Mouse (Mus musculus) intestine, embryonic 16.5 days (tissue): ENCODE measurements around the gene Mob4. TPM values are rescaled to one million over a fixed set of nuclear protein-coding genes. Genes with fewer than 3 reads are reported as not detected.
"Not testable (repeated sequence)": the region's sequence is repeated elsewhere in the genome, so short reads cannot be mapped to it uniquely, and the experiment has no call there.

Experiments used
- ATAC-seq: fragments of 200-750 bp; cut with Nextera tagmentation; 2 replicates; pipeline ENCODE4 v1.8.0; 2017; ENCODE audit warnings: moderate TSS enrichment, moderate library complexity
- H3K27ac ChIP-seq: fragments of 300-500 bp; sonication (generic); 2 replicates; pipeline ENCODE4 v1.5.1; 2014; ENCODE audit warnings: mild to moderate bottlenecking, low read length
- H3K27me3 ChIP-seq: fragments of 300-500 bp; sonication (generic); replicated peaks from 2 replicates; pipeline ENCODE4 v1.6.1; 2014; ENCODE audit warnings: low read length, control low read depth, mixed read lengths; ENCODE audit not compliant: control insufficient read depth, insufficient read depth
- H3K36me3 ChIP-seq: fragments of 300-500 bp; sonication (generic); 2 replicates; pipeline ENCODE4 v1.6.1; 2014; ENCODE audit warnings: low read length, control low read depth; ENCODE audit not compliant: control insufficient read depth, insufficient read depth
- H3K4me1 ChIP-seq: fragments of 300-500 bp; sonication (generic); 2 replicates; pipeline ENCODE4 v1.6.1; 2014; ENCODE audit warnings: low read length, control low read depth, mixed read lengths; ENCODE audit not compliant: control insufficient read depth, insufficient read depth
- H3K4me2 ChIP-seq: fragments of 300-500 bp; sonication (generic); 2 replicates; pipeline ENCODE4 v1.6.1; 2014; ENCODE audit warnings: low read depth, low read length, control low read depth
- H3K4me3 ChIP-seq: fragments of 300-500 bp; sonication (generic); 2 replicates; pipeline ENCODE4 v1.5.1; 2014; ENCODE audit warnings: mild to moderate bottlenecking, low read length
- H3K9ac ChIP-seq: fragments of 300-500 bp; sonication (generic); 2 replicates; pipeline ENCODE4 v1.6.1; 2014; ENCODE audit warnings: low read depth, low read length
- H3K9me3 ChIP-seq: fragments of 300-500 bp; sonication (generic); 2 replicates; pipeline ENCODE4 v1.6.1; 2016; ENCODE audit warnings: low read length, control low read depth; ENCODE audit not compliant: control insufficient read depth
- WGBS: fragments of 180-500 bp; shearing (Covaris S2); extraction: QIAGEN DNeasy Blood & Tissue Kit; methylation state at CpG from one replicate; pipeline ENCODE4 v1.1.7; 2014; 5-methylcytosine and 5-hydroxymethylcytosine counted together
- polyA plus RNA-seq: library from polyadenylated mRNA; unstranded; fragments of >200 nt; fragmentation: Nextera tagmentation; extraction: Ambion mirVana; gene quantifications from 2 replicates; pipeline ENCODE4 v1.2.1, GENCODE M21; 2015

The Mob4 gene
- polyA plus RNA-seq, 1 experiment from 2014 or later: 155 TPM

GRCm38 (mm10) chr1:55092056-55092455 is 39.0 kb upstream of the Mob4 start:
- no peak overlapping the region for H3K9ac ChIP-seq

GRCm38 (mm10) chr1:55092469-55092868 is 38.6 kb upstream of the Mob4 start:
- no peak for ATAC-seq
- Histone ChIP-seq H3K36me3 (no peaks in the 10 kb centered on the region), H3K4me2 (no peak overlapping the region), H3K27me3 (no peaks in the 10 kb centered on the region), H3K9ac (no peak overlapping the region), H3K4me3 (no peak overlapping the region), H3K27ac (no peak overlapping the region), H3K9me3 (no peaks in the 10 kb centered on the region), H3K4me1 (peaks cover 6% of the 10 kb centered on the region)
- 88% methylated on average over 1 of the region's 1 CpGs for WGBS

More at GRCm38 (mm10) chr1:55092056-55092455, 39.0 kb upstream of the Mob4 start:
- no peak overlapping the region for H3K4me3 ChIP-seq
- no peaks in the 10 kb centered on the region for H3K9me3 ChIP-seq
- ATAC-seq: no peak
- peaks cover 6% of the 10 kb centered on the region for H3K4me1 ChIP-seq
- H3K36me3 ChIP-seq: no peaks in the 10 kb centered on the region
- H3K4me2 ChIP-seq: no peak overlapping the region
- H3K27ac ChIP-seq: no peak overlapping the region
- 94% methylated on average over 2 of the region's 2 CpGs for WGBS
- H3K27me3 ChIP-seq: no peaks in the 10 kb centered on the region

GRCm38 (mm10) chr1:55106919-55107585 is 24.0 kb upstream of the Mob4 start:
- Histone ChIP-seq H3K27me3 (no peaks in the 10 kb centered on the region), H3K27ac (no peak overlapping the region), H3K9ac (no peak overlapping the region), H3K4me1 (no peaks in the 10 kb centered on the region), H3K9me3 (no peaks in the 10 kb centered on the region), H3K4me2 (no peak overlapping the region), H3K4me3 (no peak overlapping the region), H3K36me3 (no peaks in the 10 kb centered on the region)
- WGBS: 79% methylated on average over 9 of the region's 9 CpGs
- ATAC-seq: no peak

DNA sequence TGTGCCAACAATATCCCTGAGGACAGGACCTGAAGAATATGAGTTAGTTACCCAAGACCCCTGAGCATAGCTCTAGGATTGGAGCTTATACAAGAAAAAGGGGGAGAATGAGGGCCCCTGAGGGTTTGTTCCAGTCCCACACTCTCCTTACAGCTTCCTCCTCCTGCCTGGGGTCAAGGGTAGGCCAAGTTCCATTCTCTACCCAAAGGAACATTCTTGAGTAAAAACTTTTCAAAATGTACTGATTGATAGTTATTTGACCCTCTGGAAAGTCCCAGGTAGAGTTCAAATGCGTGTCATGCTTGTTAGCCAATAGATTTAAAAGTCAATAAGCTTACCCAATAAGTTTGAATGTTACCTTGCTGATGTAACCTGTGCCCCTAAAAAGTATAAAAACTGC is 23.4 kb upstream of the Mob4 start:
- no peaks in the 10 kb centered on the region for H3K4me1 ChIP-seq
- H3K27ac ChIP-seq: no peak overlapping the region
- H3K36me3 ChIP-seq: no peaks in the 10 kb centered on the region
- no peak overlapping the region for H3K4me2 ChIP-seq
- no peak overlapping the region for H3K9ac ChIP-seq
- no peak for ATAC-seq
- no peaks in the 10 kb centered on the region for H3K9me3 ChIP-seq
- no peak overlapping the region for H3K4me3 ChIP-seq
- 91% methylated on average over 1 of the region's 1 CpGs for WGBS
- no peaks in the 10 kb centered on the region for H3K27me3 ChIP-seq

DNA sequence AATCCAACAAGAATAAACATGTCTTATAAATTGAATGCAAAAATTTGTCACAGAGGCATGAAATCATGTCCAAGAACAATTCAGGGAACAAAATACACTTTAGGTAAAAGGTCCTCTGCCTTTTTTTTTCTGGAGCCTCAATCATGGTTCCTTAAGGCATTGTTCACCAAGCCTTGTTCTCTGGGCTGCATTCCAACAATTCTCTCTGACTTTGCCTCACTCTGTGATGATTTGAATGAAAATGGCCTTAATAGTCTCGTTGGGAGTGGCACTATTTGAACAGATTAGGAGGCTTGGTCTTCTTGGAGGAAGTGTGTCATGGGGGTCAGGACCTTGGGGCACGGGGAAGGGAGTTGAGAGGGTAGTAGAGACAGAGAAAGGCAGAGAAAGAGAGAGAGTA is 22.6 kb upstream of the Mob4 start:
- no peaks in the 10 kb centered on the region for H3K36me3 ChIP-seq
- no peaks in the 10 kb centered on the region for H3K27me3 ChIP-seq
- WGBS: 50% methylated on average over 2 of the region's 2 CpGs
- no peaks in the 10 kb centered on the region for H3K4me1 ChIP-seq
- H3K27ac ChIP-seq: no peak overlapping the region
- H3K4me2 ChIP-seq: no peak overlapping the region
- no peak overlapping the region for H3K9ac ChIP-seq
- no peaks in the 10 kb centered on the region for H3K9me3 ChIP-seq
- no peak for ATAC-seq
- no peak overlapping the region for H3K4me3 ChIP-seq

DNA sequence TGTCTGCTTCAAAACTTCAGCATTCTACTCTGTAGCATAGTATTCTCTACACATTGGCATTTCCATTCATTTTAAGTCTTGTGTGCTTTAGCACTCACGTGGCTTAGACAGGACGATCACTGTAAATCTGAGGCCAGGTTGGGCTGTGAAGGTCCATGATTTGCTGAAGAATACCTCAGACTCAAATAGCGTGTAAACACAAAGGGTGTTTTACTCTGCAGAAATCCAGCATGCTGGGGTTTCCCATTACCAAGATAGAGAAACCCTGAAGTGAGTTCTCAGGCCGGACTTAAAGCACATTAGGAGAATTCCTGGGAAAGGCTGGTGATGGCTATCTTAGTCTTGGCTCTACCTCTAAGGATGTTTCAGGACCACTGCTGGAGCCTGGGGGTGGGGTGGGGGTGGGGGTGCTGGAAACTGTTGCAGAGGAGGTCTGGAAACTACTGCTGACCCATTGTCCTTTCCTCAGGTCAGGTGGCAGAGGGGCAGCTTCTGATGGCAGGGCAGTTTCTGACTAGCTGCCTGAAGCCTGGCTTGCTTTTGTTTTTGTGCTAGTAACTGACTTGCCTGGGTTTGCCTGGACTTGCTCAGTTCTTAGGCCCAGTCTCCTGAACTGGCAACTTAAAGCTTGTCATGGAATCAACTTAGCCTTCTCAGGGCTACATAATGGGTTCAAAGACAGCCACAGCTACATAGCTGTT is 21.8 kb upstream of the Mob4 start:
- no peak overlapping the region for H3K4me2 ChIP-seq
- ATAC-seq: no peak
- H3K27ac ChIP-seq: no peak overlapping the region
- H3K4me3 ChIP-seq: no peak overlapping the region
- H3K9me3 ChIP-seq: no peaks in the 10 kb centered on the region
- no peaks in the 10 kb centered on the region for H3K36me3 ChIP-seq
- H3K27me3 ChIP-seq: no peaks in the 10 kb centered on the region
- no peaks in the 10 kb centered on the region for H3K4me1 ChIP-seq
- no peak overlapping the region for H3K9ac ChIP-seq
- 87% methylated on average over 4 of the region's 4 CpGs for WGBS

DNA sequence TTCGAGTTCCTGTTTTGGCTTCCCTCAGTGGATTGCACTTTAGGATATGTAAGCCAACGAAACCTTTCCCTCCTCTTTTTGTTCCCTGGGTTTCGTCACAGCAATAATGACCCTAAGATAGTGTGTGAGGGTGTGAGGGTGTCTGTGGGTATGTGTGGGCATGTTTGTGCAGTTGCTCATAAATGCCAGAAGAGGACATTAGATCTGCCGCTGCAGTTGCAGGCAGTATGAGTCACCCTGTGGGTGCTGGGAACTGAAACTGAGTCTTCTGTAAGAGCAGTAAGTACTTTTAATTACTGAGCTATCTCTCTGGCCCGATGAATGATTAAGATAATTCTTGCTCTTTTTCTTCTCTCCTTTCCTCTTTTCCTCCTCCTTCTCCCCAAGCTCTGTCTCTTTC is 8.0 kb upstream of the Mob4 start:
- Histone ChIP-seq H3K27ac (no peak overlapping the region), H3K27me3 (no peaks in the 10 kb centered on the region), H3K36me3 (no peaks in the 10 kb centered on the region; the same call in 1 of the 2 replicates), H3K4me2 (no peak overlapping the region), H3K9ac (no peak overlapping the region), H3K4me1 (no peaks in the 10 kb centered on the region), H3K4me3 (no peak overlapping the region), H3K9me3 (0 out of 2 replicates have a peak, but pooled peaks cover 4% of the 10 kb centered on the region)
- 91% methylated on average over 5 of the region's 5 CpGs for WGBS
- ATAC-seq: no peak

GRCm38 (mm10) chr1:55123561-55123960 is 7.5 kb upstream of the Mob4 start:
- Histone ChIP-seq H3K4me1 (no peaks in the 10 kb centered on the region), H3K27ac (no peak overlapping the region), H3K4me3 (no peak overlapping the region), H3K36me3 (no peaks in the 10 kb centered on the region; the same call in 1 of the 2 replicates), H3K27me3 (no peaks in the 10 kb centered on the region), H3K4me2 (no peak overlapping the region), H3K9ac (no peak overlapping the region), H3K9me3 (0 out of 2 replicates have a peak, but pooled peaks cover 4% of the 10 kb centered on the region)
- no peak for ATAC-seq
- WGBS: 77% methylated on average over 2 of the region's 2 CpGs

DNA sequence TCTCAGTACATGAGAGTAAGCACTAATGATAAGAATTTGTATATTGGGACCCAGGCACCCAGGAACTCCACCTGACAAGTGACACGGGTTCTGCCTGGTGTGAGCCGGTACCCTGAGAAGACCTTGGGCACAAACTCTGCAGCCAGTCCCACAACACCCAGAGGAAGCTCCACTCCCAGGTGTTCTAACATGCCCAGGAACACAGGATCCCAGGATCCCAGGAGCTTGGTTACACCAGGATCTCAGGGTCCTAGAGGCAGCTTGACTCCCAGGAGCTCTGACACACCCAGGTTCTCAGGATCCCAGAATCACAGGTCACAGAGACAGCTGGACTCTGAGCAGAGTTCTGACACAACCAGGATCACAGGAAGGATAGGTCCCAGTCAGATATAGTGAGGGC is 6.9 kb upstream of the Mob4 start:
- not testable (repeated sequence) for H3K36me3 ChIP-seq, H3K27me3 ChIP-seq, H3K4me1 ChIP-seq, H3K27ac ChIP-seq, ATAC-seq, H3K4me3 ChIP-seq, H3K9me3 ChIP-seq, H3K9ac ChIP-seq, H3K4me2 ChIP-seq
- 94% methylated on average over 2 of the region's 2 CpGs for WGBS
